In the genomic region with DNA sequence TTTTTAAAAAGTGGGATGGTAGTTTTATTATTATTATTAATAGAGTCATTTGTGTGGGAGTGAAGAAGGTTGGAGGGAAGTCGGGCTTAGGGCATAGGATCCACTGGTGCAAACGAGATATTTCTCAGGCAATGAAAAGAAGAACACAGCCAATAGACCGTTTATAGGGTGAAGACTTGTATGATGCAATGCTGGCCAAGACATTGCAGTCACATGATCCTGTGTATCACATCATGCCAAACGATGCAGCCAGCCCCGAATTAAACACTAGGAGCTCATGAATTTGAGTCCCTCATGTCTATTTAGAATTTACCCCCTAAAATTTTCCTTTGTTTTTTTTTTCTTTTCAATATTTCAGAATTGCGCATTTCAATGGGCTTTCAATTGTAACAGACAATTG, we compare ENCODE assay signal across 26 mouse cellular contexts. TPM values are rescaled to one million over a fixed set of nuclear protein-coding genes. Genes with fewer than 3 reads are reported as not detected.
"Had no signal": no experiment of that assay in that cellular context is flagged by ENCODE, and none has a peak within 500 bp of the region (broad histone marks: within the 10 kb centered on the region; RNA-seq: fewer than 3 reads in every experiment).

No protein-coding gene starts in this region.

- H3K27ac ChIP-seq: kidney, embryonic 15.5 days; limb, embryonic 10.5 days; limb, embryonic 13.5 days; liver, embryonic 12.5 days; liver, embryonic 15.5 days; macrophage; midbrain, embryonic 12.5 days; midbrain, embryonic 15.5 days; neural tube, embryonic 13.5 days; stomach, embryonic 15.5 days had no signal

- H3K27me3 ChIP-seq: kidney, embryonic 15.5 days; limb, embryonic 13.5 days; liver, embryonic 12.5 days; liver, embryonic 15.5 days; lung, embryonic 15.5 days; midbrain, embryonic 12.5 days; midbrain, embryonic 15.5 days; neural tube, embryonic 13.5 days; stomach, embryonic 15.5 days had no signal

- ATAC-seq: liver, embryonic 12.5 days; midbrain, embryonic 15.5 days had no signal

- H3K4me1 ChIP-seq: limb, embryonic 13.5 days; lung, embryonic 15.5 days; midbrain, embryonic 12.5 days; midbrain, embryonic 15.5 days; neural tube, embryonic 13.5 days; stomach, embryonic 15.5 days had no signal

- DNase-seq: kidney, adult 8-10 months; kidney, postnatal 10 days; kidney, postnatal 36 days; liver; lung, adult 18-20 months; retina, postnatal 1 day; right cerebral cortex, postnatal 25 days; spleen, adult 18-20 months; thymus, adult 2 months; thymus, postnatal 14 days; thymus, postnatal 4 days had no signal

- H3K4me3 ChIP-seq: kidney, embryonic 15.5 days; limb, embryonic 10.5 days; limb, embryonic 13.5 days; liver, embryonic 12.5 days; liver, embryonic 15.5 days; lung, embryonic 15.5 days; midbrain, embryonic 12.5 days; midbrain, embryonic 15.5 days; neural tube, embryonic 13.5 days; stomach, embryonic 15.5 days had no signal

- H3K36me3 ChIP-seq: kidney, embryonic 15.5 days; limb, embryonic 10.5 days; limb, embryonic 13.5 days; liver, embryonic 12.5 days; liver, embryonic 15.5 days; lung, embryonic 15.5 days; midbrain, embryonic 12.5 days; midbrain, embryonic 15.5 days; neural tube, embryonic 13.5 days; stomach, embryonic 15.5 days had no signal

RNA-seq across cellular contexts. Expression of a gene that starts 13.0 kb away (rescaled TPM):
- total RNA-seq: layer of hippocampus, postnatal 14 days; left cerebral cortex, postnatal 25 days; megakaryocyte, adult 5-6 weeks; neutrophil, adult 5-6 weeks had no signal
- polyA plus RNA-seq: kidney, embryonic 15.5 days; limb, embryonic 10.5 days; limb, embryonic 13.5 days; liver, embryonic 12.5 days; liver, embryonic 15.5 days; lung, embryonic 15.5 days; macrophage; midbrain, embryonic 12.5 days; midbrain, embryonic 15.5 days; neural tube, embryonic 13.5 days; stomach, embryonic 15.5 days had no signal
